Mouse (Mus musculus) ovary, adult 10 weeks (tissue): ENCODE data around the gene Pcyt1a. TPM values are rescaled to one million over a fixed set of nuclear protein-coding genes. Genes with fewer than 3 reads are reported as not detected.

Experiments
- polyA plus RNA-seq: library from polyadenylated mRNA; stranded (reverse); fragments of 350-450 nt; fragmentation: Illumina TruSeq; extraction: RNeasy Lipid Tissue Mini Kit (QIAGEN cat#74804); gene quantifications from one replicate; pipeline ENCODE4 v1.2.3, GENCODE M21; 2014

Gene Pcyt1a
- polyA plus RNA-seq = 45.4 TPM

GRCm38 (mm10) chr16:32430474-32431046 lies at the start of gene Pcyt1a:
Gene Pcyt1a, plus strand, starts transcription at chr16:32430921.

GRCm38 (mm10) chr16:32400267-32400666 lies 30.5 kb upstream of the Pcyt1a start, which contains the start of gene Tm4sf19:
Gene Tm4sf19, plus strand, starts transcription at chr16:32400506.

GRCm38 (mm10) chr16:32419517-32420483 lies 10.9 kb upstream of the Pcyt1a start, which contains the start of gene Tctex1d2:
Gene Tctex1d2, plus strand, starts transcription at chr16:32419702.

GRCm38 (mm10) chr16:32487234-32488111 lies 56.8 kb downstream of the Pcyt1a start, which contains the start of gene Slc51a:
Gene Slc51a, minus strand, starts transcription at chr16:32487879.

GRCm38 (mm10) chr16:32495965-32496364 lies 65.2 kb downstream of the Pcyt1a start, which contains the start of gene Zdhhc19:
Gene Zdhhc19, plus strand, starts transcription at chr16:32496265.

Other genes with a start within 250 kb of the Pcyt1a start
- 51.2 TPM for gene Fbxo45, start 183.8 kb upstream of the Pcyt1a start, polyA plus RNA-seq
- 6.6 TPM for gene Wdr53, start 183.7 kb upstream of the Pcyt1a start, polyA plus RNA-seq
- gene Smco1, start 159.5 kb upstream of the Pcyt1a start, polyA plus RNA-seq = not detected
- gene Rnf168, start 153.5 kb upstream of the Pcyt1a start, polyA plus RNA-seq = 65.1 TPM
- gene Ubxn7, start 98.7 kb upstream of the Pcyt1a start, polyA plus RNA-seq = 97.0 TPM
- not detected for gene Tm4sf19, start 30.4 kb upstream of the Pcyt1a start, polyA plus RNA-seq
- gene Tctex1d2, start 11.2 kb upstream of the Pcyt1a start, polyA plus RNA-seq = 41.7 TPM
- not detected for gene Slc51a, start 57.0 kb downstream of the Pcyt1a start, polyA plus RNA-seq
- not detected for gene Zdhhc19, start 65.3 kb downstream of the Pcyt1a start, polyA plus RNA-seq
- gene Tfrc, start 178.0 kb downstream of the Pcyt1a start, polyA plus RNA-seq = 56.9 TPM
- 0.77 TPM for gene Tnk2, start 213.0 kb downstream of the Pcyt1a start, polyA plus RNA-seq